Mouse (Mus musculus) midbrain, embryonic 15.5 days (tissue): Measurements from ENCODE around the gene Jarid2. TPM values are rescaled to one million over a fixed set of nuclear protein-coding genes. Genes with fewer than 3 reads are reported as not detected.

Source experiments
- ATAC-seq: fragments of 200-750 bp; cut with Nextera tagmentation; replicated peaks from 2 replicates; pipeline ENCODE4 v1.8.0; 2017; ENCODE audit warnings: moderate TSS enrichment
- H3K27ac ChIP-seq: fragments of 300-500 bp; sonication (generic); 2 replicates; pipeline ENCODE4 v1.5.1; 2015; ENCODE audit warnings: mild to moderate bottlenecking, inconsistent platforms
- H3K27me3 ChIP-seq: fragments of 300-500 bp; sonication (generic); replicated peaks from 2 replicates; pipeline ENCODE4 v1.6.1; 2015; ENCODE audit warnings: inconsistent platforms
- H3K36me3 ChIP-seq: fragments of 300-500 bp; sonication (generic); replicated peaks from 2 replicates; pipeline ENCODE4 v1.6.1; 2015; ENCODE audit warnings: inconsistent platforms
- H3K4me1 ChIP-seq: fragments of 300-500 bp; sonication (generic); 2 replicates; pipeline ENCODE4 v1.6.1; 2015; ENCODE audit warnings: inconsistent platforms
- H3K4me2 ChIP-seq: fragments of 300-500 bp; sonication (generic); 2 replicates; pipeline ENCODE4 v1.6.1; 2015; ENCODE audit warnings: inconsistent platforms, mild to moderate bottlenecking, moderate library complexity
- H3K4me3 ChIP-seq: fragments of 300-500 bp; sonication (generic); 2 replicates; pipeline ENCODE4 v1.5.1; 2015; ENCODE audit warnings: mild to moderate bottlenecking, inconsistent platforms
- H3K9ac ChIP-seq: fragments of 300-500 bp; sonication (generic); 2 replicates; pipeline ENCODE4 v1.6.1; 2015; ENCODE audit warnings: mild to moderate bottlenecking, inconsistent platforms
- H3K9me3 ChIP-seq: fragments of 300-500 bp; sonication (generic); 2 replicates; pipeline ENCODE4 v1.6.1; 2016; ENCODE audit warnings: inconsistent platforms
- WGBS: fragments of 180-500 bp; shearing (Covaris S2); methylation state at CpG from one replicate; pipeline ENCODE4 v1.1.7; 2015; ENCODE audit warnings: mixed read lengths; 5-methylcytosine and 5-hydroxymethylcytosine counted together
- polyA plus RNA-seq: library from polyadenylated mRNA; unstranded; fragments of >200 nt; fragmentation: Nextera tagmentation; extraction: Ambion mirVana; gene quantifications from 2 replicates; pipeline ENCODE4 v1.2.1, GENCODE M21; 2015

Jarid2 gene
- polyA plus RNA-seq, 1 experiment from 2014 or later: 44.7 TPM

DNA sequence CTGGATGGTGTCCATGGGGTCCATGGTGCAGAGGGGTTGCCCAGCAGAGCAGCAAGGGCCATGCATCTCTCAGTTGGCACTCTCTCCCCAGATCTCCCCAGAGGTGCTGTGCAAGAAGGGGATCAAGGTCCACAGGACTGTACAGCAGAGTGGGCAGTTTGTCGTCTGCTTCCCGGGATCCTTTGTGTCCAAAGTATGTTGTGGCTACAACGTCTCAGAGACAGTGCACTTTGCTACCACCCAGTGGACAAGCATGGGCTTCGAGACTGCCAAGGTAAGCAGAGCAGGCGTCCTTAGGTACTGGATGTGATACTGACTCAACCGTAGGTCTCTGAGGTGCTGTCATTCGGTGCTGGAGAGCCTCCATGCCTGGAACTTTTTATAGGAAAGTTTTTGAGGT lies 184.3 kb downstream of the Jarid2 start:
- Histone ChIP-seq H3K27ac (peak overlapping the region; percentile 49; the same call in 1 of the 2 replicates), H3K36me3 (peaks cover 49% of the 10 kb centered on the region)
- WGBS: 61% methylated on average over 7 of the region's 7 CpGs

DNA sequence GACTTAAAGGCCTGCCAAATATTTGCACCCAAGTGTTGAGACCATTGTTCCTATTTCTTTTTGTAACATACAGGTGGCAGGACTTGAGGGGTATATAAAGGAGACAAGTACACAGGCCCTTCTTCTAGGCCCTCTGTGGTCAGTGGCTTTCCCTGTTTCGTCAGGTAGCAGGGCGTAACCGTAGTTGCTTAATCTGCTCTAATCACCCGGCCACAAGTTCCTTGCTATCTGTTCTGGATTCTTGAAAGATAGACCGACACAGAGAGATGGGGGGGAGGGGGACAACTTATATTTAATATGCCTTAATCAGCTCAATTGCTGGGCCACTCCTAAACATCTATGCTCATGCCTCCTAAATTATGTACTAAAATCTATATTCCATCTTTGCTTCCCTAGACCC lies 186.1 kb downstream of the Jarid2 start:
- WGBS: 93% methylated on average over 5 of the region's 5 CpGs
- H3K4me1 ChIP-seq: peaks cover 6% of the 10 kb centered on the region; the same call in 1 of the 2 replicates
- no peak for ATAC-seq
- H3K4me2 ChIP-seq: no peak overlapping the region
- H3K4me3 ChIP-seq: no peak overlapping the region
- H3K9me3 ChIP-seq: no peaks in the 10 kb centered on the region
- H3K27ac ChIP-seq: no peak overlapping the region
- H3K27me3 ChIP-seq: no peaks in the 10 kb centered on the region
- peaks cover 68% of the 10 kb centered on the region for H3K36me3 ChIP-seq
- no peak overlapping the region for H3K9ac ChIP-seq

More for the DNA sequence above, 184.3 kb downstream of the Jarid2 start:
- H3K27me3 ChIP-seq: no peaks in the 10 kb centered on the region
- ATAC-seq: 0 out of 2 replicates have a peak, but pooled peaks have one; percentile 35
- peaks cover 9% of the 10 kb centered on the region; the same call in 1 of the 2 replicates for H3K4me1 ChIP-seq
- no peak overlapping the region for H3K4me2 ChIP-seq
- H3K4me3 ChIP-seq: no peak overlapping the region
- H3K9me3 ChIP-seq: no peaks in the 10 kb centered on the region
- H3K9ac ChIP-seq: no peak overlapping the region

DNA sequence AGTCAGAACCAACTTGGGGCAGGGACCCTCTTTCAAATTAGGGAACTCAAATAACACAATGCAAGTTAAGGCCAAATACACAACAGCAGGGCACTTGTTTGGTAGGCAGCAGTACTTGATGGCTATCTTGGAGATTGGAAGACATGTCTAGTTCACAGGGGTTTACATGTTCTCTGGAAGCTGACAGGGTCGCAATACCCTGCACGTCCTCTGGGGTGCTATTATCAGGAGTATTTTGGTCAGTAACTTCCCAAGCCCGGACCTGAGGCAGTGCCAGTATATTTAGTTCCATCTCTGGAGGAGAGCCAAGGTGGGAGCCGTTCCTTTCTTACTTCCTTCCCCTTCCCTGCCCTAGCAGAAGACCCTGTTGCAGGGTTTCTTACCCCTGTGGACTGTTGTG lies 186.7 kb downstream of the Jarid2 start:
- no peak overlapping the region for H3K27ac ChIP-seq
- no peak overlapping the region for H3K4me2 ChIP-seq
- peaks cover 6% of the 10 kb centered on the region; the same call in 1 of the 2 replicates for H3K4me1 ChIP-seq
- no peak overlapping the region for H3K9ac ChIP-seq
- peaks cover 68% of the 10 kb centered on the region for H3K36me3 ChIP-seq
- no peak for ATAC-seq
- no peak overlapping the region for H3K4me3 ChIP-seq
- H3K9me3 ChIP-seq: no peaks in the 10 kb centered on the region
- 85% methylated on average over 4 of the region's 4 CpGs for WGBS
- no peaks in the 10 kb centered on the region for H3K27me3 ChIP-seq

DNA sequence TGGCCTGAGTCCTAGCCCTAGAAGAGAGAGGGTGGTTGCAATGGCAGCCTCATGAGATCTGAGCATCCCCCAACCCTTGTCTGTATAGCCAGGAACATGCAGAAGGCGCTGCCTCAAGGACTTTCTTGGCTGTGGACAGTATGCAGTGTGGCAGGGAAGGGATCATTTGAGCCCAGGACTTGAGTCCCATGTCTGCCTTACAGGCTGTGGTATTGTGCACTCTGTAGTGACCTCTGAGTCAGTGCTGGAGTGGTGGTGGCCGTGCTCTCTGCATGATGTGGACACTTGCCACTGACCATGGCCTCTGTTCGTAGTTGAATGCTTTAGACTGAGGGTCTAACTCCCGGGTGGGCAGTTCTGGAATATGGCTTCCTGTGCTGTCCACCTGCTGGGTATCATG lies 187.9 kb downstream of the Jarid2 start:
- Histone ChIP-seq H3K4me3 (no peak overlapping the region), H3K9ac (no peak overlapping the region), H3K27ac (no peak overlapping the region), H3K27me3 (no peaks in the 10 kb centered on the region), H3K4me2 (no peak overlapping the region), H3K9me3 (no peaks in the 10 kb centered on the region), H3K4me1 (peaks cover 6% of the 10 kb centered on the region; the same call in 1 of the 2 replicates), H3K36me3 (peaks cover 73% of the 10 kb centered on the region)
- WGBS: 92% methylated on average over 4 of the region's 4 CpGs
- ATAC-seq: no peak

DNA sequence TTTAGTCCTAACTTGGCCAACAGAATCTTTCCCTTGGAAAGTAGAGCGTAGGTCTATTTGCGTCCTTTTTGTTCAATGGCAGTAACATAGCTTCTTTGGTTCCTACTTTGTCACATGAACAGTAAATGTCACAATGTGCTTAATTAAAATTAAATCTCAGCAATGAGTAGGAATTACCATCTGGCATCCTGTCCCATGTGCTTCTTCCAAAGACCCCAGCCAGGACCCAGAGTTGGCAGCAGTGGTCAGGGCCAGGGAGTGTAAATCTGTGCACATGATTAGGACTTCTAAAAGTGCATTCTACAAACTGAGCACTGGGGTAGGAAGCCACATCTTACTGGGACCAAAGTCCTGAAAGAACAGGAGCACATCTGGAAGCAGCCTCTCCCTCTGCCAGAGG lies 189.0 kb downstream of the Jarid2 start:
- no peak overlapping the region; the same call in 1 of the 2 replicates for H3K27ac ChIP-seq
- H3K36me3 ChIP-seq: peaks cover 78% of the 10 kb centered on the region
- H3K4me2 ChIP-seq: no peak overlapping the region
- H3K4me3 ChIP-seq: no peak overlapping the region
- no peak for ATAC-seq
- H3K9me3 ChIP-seq: no peaks in the 10 kb centered on the region
- 91% methylated on average over 2 of the region's 2 CpGs for WGBS
- H3K4me1 ChIP-seq: peaks cover 2% of the 10 kb centered on the region; the same call in 1 of the 2 replicates
- no peak overlapping the region for H3K9ac ChIP-seq
- no peaks in the 10 kb centered on the region for H3K27me3 ChIP-seq

DNA sequence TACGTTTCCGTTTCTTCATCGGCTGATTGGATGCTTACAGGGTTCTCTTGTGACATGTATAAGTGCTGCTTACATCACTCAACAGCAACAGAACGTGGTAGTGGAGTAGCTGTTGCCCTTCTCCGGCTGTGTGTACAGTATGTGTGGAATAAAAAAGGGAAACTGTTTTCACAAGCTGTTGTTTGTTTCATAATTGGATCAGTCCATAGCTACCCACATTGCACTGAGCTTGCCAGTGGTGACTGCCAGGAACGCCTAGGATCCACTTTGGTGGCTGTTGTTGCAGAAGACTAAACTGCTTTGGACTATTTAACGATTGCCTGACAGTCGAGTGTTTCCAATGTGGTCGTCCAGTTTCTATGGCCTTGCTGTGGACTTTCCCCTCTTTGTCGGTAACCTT lies 191.8 kb downstream of the Jarid2 start:
- H3K4me2 ChIP-seq: no peak overlapping the region
- 77% methylated on average over 10 of the region's 10 CpGs for WGBS
- no peak overlapping the region for H3K9ac ChIP-seq
- H3K36me3 ChIP-seq: peaks cover 63% of the 10 kb centered on the region
- no peaks in the 10 kb centered on the region for H3K4me1 ChIP-seq
- no peaks in the 10 kb centered on the region for H3K27me3 ChIP-seq
- H3K9me3 ChIP-seq: no peaks in the 10 kb centered on the region
- H3K27ac ChIP-seq: no peak overlapping the region
- H3K4me3 ChIP-seq: no peak overlapping the region
- ATAC-seq: no peak

DNA sequence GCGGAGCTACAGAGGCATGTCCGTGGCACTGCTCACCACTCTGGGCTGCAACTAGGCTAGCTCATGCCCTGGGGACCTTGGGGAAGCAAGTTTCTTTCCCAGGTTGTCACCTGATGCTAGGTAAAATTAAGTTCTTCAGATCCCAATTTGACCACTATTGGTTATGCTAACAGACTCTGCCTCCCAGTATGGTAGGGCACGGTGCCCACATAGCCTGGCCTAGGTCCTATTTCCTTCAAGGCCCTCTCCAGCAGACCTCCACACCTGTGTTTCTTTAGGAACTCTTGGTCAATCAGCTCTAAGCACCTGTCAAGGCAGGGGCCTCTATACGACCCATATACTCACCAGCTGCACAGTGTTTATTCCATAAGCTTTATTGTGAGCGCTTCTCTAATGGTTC lies 192.4 kb downstream of the Jarid2 start:
- no peaks in the 10 kb centered on the region for H3K4me1 ChIP-seq
- no peak overlapping the region for H3K4me2 ChIP-seq
- no peak overlapping the region for H3K27ac ChIP-seq
- H3K9me3 ChIP-seq: no peaks in the 10 kb centered on the region
- H3K9ac ChIP-seq: no peak overlapping the region
- peaks cover 57% of the 10 kb centered on the region for H3K36me3 ChIP-seq
- WGBS: 96% methylated on average over 5 of the region's 5 CpGs
- no peak overlapping the region for H3K4me3 ChIP-seq
- no peak for ATAC-seq
- H3K27me3 ChIP-seq: no peaks in the 10 kb centered on the region

DNA sequence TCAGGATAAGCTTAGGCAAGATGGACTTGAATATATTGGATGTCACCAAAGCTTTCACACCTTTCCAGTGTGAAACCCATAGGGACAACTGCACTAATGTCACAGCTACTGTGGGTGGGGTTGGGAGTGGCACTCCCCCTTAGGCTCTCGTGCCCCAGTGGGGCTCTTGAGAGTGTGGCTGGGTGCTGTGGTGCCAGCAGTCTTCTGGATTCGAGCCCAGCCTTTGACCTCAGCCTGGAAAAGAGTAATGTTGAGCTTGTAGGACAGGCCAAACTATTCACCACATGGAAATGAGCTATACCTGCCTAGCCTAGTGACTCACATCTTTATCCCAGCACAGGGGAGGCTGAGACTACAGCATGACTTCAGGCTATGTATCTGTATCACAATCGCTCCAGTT lies 194.8 kb downstream of the Jarid2 start:
- Histone ChIP-seq H3K27ac (no peak overlapping the region), H3K9me3 (no peaks in the 10 kb centered on the region), H3K9ac (no peak overlapping the region), H3K4me2 (no peak overlapping the region), H3K36me3 (peaks cover 41% of the 10 kb centered on the region), H3K4me1 (no peaks in the 10 kb centered on the region), H3K27me3 (no peaks in the 10 kb centered on the region), H3K4me3 (no peak overlapping the region)
- WGBS: 91% methylated on average over 3 of the region's 3 CpGs
- no peak for ATAC-seq

DNA sequence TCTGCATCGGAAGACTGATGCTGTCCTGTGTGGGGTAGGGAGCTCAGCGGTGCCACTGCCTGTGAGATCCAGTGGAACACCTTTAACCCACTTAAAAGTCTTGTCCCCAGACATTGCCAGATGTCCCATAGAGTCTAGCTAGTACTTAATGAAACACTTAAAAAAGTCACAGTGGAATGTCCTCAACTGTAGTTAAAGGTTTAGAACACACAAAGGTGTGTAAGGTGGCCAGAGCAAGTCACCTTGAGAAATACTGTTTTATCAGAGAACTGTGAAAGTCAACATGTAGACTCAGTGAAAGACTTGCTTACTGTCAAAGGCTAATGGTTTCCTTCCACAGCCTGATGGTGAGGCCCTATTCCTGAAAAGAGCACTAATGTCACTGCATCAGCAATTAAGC lies 195.9 kb downstream of the Jarid2 start:
- no peak overlapping the region for H3K27ac ChIP-seq
- no peaks in the 10 kb centered on the region for H3K4me1 ChIP-seq
- peaks cover 30% of the 10 kb centered on the region for H3K36me3 ChIP-seq
- no peaks in the 10 kb centered on the region for H3K27me3 ChIP-seq
- no peak for ATAC-seq
- no peak overlapping the region for H3K9ac ChIP-seq
- 93% methylated on average over 2 of the region's 2 CpGs for WGBS
- H3K4me3 ChIP-seq: no peak overlapping the region
- H3K9me3 ChIP-seq: no peaks in the 10 kb centered on the region
- H3K4me2 ChIP-seq: no peak overlapping the region

DNA sequence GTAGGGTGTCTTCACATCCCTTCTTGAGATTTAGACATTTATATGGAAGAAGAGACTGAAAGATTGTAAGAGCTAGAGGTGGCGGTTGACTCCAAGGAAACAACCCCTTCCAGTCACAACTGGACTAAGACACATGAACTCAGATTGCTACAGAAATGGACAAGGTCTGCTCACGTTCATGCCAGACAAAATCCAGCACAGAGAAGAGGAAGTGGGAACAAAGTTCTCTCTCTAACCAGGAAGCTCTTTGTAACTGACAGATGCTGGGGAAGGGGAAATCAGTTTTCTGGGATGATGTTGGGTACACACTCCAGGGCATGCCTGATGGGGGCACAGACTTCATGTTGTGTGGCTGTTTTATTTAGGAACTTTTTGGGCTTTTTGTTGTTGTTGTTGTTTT lies 197.0 kb downstream of the Jarid2 start:
- Histone ChIP-seq H3K4me3 (no peak overlapping the region), H3K27me3 (no peaks in the 10 kb centered on the region), H3K4me1 (no peaks in the 10 kb centered on the region), H3K9me3 (no peaks in the 10 kb centered on the region), H3K4me2 (no peak overlapping the region), H3K9ac (no peak overlapping the region), H3K27ac (no peak overlapping the region), H3K36me3 (peaks cover 21% of the 10 kb centered on the region)
- ATAC-seq: no peak
- 86% methylated on average over 2 of the region's 2 CpGs for WGBS

DNA sequence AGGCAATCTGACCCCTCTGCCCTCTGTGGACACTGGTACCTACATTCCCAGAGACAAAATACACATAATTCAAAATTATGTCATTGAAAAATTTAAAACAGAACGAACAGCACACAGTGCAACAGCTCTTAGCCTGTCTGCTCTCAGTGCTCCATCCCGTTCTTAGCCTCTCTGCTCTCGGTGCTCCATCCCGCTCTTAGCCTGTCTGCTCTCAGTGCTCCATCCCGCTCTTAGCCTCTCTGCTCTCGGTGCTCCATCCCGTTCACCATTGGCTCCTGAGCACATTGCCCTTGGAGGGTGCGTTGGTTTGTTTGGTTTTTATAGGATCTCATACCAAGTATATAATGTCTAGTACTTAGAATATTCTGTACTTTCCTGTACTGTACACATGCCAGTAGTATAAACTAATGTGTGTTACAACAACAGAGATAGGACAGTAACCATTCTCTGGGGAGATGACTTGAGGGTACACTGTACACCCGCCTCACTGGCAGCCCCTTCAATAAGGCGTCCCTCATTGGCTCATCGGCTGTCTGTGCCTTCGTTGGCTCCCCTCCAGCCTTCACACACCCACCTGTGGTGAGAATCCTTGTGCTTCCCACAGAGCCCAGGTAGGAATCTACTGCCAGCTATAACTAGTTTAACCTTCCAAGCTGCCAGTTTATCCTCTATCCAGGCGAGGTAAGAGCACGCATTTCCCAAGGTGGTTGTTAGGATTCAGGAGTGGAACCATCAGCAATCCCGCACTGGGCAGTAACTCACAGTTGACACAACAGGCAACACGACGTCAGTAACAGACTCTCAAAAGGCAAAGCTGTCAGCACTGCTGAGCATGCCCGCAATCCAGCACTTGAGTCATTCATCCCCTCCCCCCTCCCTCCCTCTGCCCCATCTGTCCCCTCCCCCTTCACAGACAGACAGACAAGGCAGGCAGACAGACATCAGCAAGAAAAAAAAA lies 203.3 kb downstream of the Jarid2 start:
- H3K27me3 ChIP-seq: no peaks in the 10 kb centered on the region
- no peak overlapping the region for H3K4me2 ChIP-seq
- H3K36me3 ChIP-seq: no peaks in the 10 kb centered on the region
- H3K4me3 ChIP-seq: no peak overlapping the region
- H3K9ac ChIP-seq: no peak overlapping the region
- H3K27ac ChIP-seq: no peak overlapping the region
- no peak for ATAC-seq
- H3K9me3 ChIP-seq: no peaks in the 10 kb centered on the region
- H3K4me1 ChIP-seq: peaks cover 17% of the 10 kb centered on the region
- 64% methylated on average over 18 of the region's 18 CpGs for WGBS

DNA sequence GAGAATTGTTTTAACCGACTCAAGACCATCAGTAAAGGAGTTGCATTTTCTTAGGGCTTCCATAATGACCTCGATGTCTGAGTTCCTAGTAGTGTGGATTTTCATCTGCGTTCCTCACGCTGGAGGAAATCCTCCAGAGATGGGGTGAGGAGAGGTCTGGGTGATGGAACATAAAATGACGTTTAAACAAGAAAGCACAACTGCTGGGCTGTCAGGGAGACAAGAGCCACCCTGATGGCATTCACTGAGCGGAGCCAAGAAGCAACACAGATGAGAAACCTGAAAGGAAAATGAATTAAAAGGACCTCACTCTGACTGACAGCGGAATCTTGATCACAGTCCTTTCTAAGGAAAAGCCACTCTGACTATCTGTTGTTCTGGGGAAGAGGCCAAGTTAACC lies 204.3 kb downstream of the Jarid2 start:
- no peaks in the 10 kb centered on the region for H3K36me3 ChIP-seq
- no peak overlapping the region for H3K9ac ChIP-seq
- no peaks in the 10 kb centered on the region for H3K27me3 ChIP-seq
- H3K4me3 ChIP-seq: no peak overlapping the region
- no peaks in the 10 kb centered on the region for H3K9me3 ChIP-seq
- H3K27ac ChIP-seq: peak overlapping the region; percentile 45; the same call in 1 of the 2 replicates
- no peak overlapping the region for H3K4me2 ChIP-seq
- H3K4me1 ChIP-seq: peaks cover 17% of the 10 kb centered on the region
- ATAC-seq: no peak
- 23% methylated on average over 7 of the region's 7 CpGs for WGBS

DNA sequence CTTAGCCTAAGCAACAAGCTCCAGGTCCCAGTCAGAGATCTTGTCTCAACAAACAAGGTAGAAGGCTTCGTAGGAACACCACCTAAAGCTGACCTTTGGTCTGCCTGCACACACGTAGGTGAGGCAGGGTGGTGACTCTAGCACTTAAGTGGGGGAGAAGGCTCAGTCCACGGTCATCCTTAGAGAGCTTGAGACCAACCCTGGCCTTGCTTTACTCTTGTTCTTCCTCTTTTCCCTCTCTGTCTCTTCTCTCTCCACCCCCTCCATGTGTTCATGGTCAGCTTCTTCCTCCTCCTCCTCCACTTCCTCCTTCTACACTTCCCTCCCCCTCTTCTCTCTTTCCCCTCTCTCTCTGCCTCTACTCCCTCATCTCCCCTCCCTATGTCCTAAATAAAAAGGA lies 208.4 kb downstream of the Jarid2 start:
- 84% methylated on average over 3 of the region's 3 CpGs for WGBS
- Histone ChIP-seq H3K4me3 (no peak overlapping the region), H3K9ac (no peak overlapping the region), H3K4me1 (peaks cover 12% of the 10 kb centered on the region), H3K27me3 (no peaks in the 10 kb centered on the region), H3K27ac (no peak overlapping the region), H3K36me3 (no peaks in the 10 kb centered on the region), H3K9me3 (no peaks in the 10 kb centered on the region), H3K4me2 (no peak overlapping the region)
- no peak for ATAC-seq
